Mouse (Mus musculus): ENCODE measurements around the gene Ccdc34. TPM values are rescaled to one million over a fixed set of nuclear protein-coding genes. Genes with fewer than 3 reads are reported as not detected.

Gene Ccdc34
- polyA plus RNA-seq, 1 experiment = 22.2 TPM

DNA sequence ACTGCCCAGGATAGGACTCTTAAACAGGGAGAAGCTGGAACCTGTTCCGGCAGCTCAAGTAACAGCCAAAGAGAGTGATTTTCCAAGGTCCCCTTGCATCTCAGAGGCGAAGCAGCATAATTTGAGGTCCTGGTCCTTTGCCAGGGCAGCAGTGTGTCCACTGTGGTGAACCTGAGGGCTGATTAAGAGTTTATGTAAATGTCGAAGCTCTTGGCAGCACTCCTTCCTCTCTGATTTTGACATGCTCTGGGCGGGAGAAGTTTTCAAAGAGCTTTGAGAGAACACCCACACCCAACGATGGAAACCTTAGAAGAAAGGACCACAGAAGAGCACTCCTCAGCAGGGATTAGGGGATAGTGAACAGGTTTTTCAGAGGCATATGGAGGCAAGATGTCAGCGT lies 164.6 kb downstream of the Ccdc34 start:
- Histone ChIP-seq H3K4me3 (ENCODE audit: insufficient read depth, low read length) (no peak overlapping the region), H3K27ac (ENCODE audit: insufficient read depth, low read depth, low read length) (no peak overlapping the region), H3K4me1 (ENCODE audit: control insufficient read depth, insufficient read depth, low read length) (no peaks in the 10 kb centered on the region)
- TF ChIP-seq CTCF (IDR thresholded peaks at IDR 0.05; ENCODE audit: low read depth, low read length) (no peak), POLR2A (IDR thresholded peaks at IDR 0.05; ENCODE audit: borderline replicate concordance, low read depth, low read length) (no peak)

DNA sequence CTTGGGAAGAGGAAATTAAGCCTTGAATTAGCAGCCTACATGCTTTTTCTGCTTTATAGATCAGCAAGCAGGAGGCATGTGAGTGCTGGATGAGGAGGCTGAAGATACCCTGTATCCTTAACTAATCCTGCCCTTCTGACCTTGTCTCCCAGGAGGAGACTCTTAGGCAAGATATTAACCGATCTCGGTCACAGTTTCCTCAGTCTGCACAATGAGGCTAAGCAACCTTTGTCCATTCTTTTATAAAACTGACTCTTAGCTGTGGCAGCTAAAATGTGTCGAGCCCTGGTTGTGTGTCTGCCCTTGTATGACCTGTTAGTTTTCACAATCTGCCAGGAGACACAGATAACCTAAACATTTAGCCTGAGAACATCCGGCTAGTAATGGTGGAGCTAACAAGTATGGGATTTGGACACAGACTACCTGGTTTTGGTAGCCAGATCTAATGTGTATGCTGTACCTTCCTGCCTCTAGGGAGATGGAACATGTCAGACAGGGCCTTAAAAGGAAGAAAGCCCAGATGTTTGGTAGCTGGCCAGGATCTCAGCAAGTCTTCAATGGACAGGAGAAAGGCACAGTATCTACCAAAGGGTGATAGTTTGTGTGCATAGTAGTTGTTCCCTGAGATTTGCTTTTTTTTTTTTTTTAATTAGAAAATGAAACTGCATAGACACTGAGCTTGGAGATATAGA lies 165.3 kb downstream of the Ccdc34 start:
- H3K4me3 ChIP-seq (ENCODE audit: insufficient read depth, low read length) = no peak overlapping the region
- TF ChIP-seq CTCF (IDR thresholded peaks at IDR 0.05; ENCODE audit: low read depth, low read length) = no peak
- no peak for TF ChIP-seq POLR2A (IDR thresholded peaks at IDR 0.05; ENCODE audit: borderline replicate concordance, low read depth, low read length)
- no peak overlapping the region for H3K27ac ChIP-seq (ENCODE audit: insufficient read depth, low read depth, low read length)
- no peaks in the 10 kb centered on the region for H3K4me1 ChIP-seq (ENCODE audit: control insufficient read depth, insufficient read depth, low read length)

DNA sequence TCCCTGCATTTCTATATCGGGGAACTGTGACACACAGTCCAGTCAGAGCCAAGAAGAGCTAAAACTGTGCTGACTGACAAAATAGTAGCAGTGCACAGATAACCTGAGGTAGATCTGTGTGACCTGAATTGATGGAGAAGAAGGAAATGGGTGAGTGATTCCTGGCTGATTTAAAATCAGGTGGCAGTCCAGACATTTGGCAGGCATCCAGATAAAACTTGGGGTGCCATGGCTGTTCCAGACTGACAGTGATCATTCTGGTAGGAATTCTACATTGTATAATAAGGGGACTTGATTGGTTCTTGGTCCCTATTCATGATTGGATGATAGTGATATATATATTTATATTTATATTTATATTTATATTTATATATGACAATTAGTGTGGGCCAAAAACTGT lies 166.5 kb downstream of the Ccdc34 start:
- H3K4me3 ChIP-seq (ENCODE audit: insufficient read depth, low read length) = no peak overlapping the region
- no peaks in the 10 kb centered on the region for H3K4me1 ChIP-seq (ENCODE audit: control insufficient read depth, insufficient read depth, low read length)
- TF ChIP-seq POLR2A (IDR thresholded peaks at IDR 0.05; ENCODE audit: borderline replicate concordance, low read depth, low read length) (no peak), CTCF (IDR thresholded peaks at IDR 0.05; ENCODE audit: low read depth, low read length) (no peak)
- no peak overlapping the region for H3K27ac ChIP-seq (ENCODE audit: insufficient read depth, low read depth, low read length)

DNA sequence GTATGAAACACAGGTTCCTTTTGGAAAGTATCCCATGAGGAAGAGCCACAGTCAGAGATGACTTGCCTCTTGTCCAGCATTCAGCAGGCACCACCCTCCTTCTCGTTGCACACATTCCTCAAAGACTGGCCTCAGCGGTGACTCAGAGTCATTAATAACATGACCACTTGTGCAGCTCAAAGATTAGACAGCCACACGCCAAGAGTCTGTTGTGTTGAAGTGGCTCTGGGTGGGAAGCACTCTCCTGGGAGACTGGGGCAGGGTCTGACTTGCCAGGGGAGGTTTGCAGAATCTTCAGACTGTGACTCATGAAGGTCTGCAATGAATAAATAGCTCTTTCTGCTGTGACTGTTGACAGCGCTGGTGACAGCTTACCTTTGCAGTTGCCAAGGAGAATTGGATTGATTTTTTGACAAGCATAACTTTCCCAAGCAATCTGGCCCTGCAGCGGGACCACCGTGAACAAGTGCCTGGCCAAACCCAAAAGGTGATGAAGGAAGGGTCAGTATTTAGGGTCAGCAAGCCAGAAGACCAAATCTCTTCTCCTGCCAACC lies 168.9 kb downstream of the Ccdc34 start:
- TF ChIP-seq POLR2A (IDR thresholded peaks at IDR 0.05; ENCODE audit: borderline replicate concordance, low read depth, low read length) = no peak
- no peak for TF ChIP-seq CTCF (IDR thresholded peaks at IDR 0.05; ENCODE audit: low read depth, low read length)
- no peak overlapping the region for H3K4me3 ChIP-seq (ENCODE audit: insufficient read depth, low read length)
- H3K27ac ChIP-seq (ENCODE audit: insufficient read depth, low read depth, low read length) = no peak overlapping the region
- H3K4me1 ChIP-seq (ENCODE audit: control insufficient read depth, insufficient read depth, low read length) = no peaks in the 10 kb centered on the region

DNA sequence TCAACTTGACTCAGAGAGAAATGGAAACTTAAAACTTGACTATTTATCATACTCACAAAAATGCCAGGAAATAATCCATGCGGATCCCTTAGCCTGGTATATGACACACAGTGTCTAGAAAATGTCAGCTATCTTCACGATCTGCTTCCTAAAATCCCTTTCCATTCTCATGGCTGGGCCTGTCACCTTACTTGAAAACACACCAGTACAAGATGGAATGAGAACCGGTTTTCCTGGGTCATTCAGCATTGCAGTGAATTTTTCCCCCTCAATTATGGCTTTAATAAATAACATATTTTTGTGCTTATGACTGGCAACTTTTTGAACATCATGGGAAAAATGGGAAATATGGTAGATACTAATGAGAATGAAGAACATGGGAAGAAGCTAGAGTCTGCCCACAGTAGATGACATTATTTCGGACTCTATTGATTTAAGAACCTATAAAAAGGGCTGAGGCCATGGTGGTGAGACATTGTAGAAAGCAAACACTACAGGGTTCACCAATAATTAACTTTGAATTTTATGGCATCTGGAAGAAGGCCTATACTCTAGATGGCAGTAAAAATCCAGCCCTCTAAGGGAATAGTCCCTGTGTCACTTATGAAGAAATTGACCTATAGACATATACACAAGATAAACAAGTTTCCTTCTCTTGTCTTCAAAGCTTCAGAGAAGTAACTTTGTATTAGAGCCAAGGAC lies 171.2 kb downstream of the Ccdc34 start:
- TF ChIP-seq POLR2A (IDR thresholded peaks at IDR 0.05; ENCODE audit: borderline replicate concordance, low read depth, low read length) = no peak
- TF ChIP-seq CTCF (IDR thresholded peaks at IDR 0.05; ENCODE audit: low read depth, low read length) = no peak
- Histone ChIP-seq H3K27ac (ENCODE audit: insufficient read depth, low read depth, low read length) (no peak overlapping the region), H3K4me1 (ENCODE audit: control insufficient read depth, insufficient read depth, low read length) (no peaks in the 10 kb centered on the region), H3K4me3 (ENCODE audit: insufficient read depth, low read length) (no peak overlapping the region)

DNA sequence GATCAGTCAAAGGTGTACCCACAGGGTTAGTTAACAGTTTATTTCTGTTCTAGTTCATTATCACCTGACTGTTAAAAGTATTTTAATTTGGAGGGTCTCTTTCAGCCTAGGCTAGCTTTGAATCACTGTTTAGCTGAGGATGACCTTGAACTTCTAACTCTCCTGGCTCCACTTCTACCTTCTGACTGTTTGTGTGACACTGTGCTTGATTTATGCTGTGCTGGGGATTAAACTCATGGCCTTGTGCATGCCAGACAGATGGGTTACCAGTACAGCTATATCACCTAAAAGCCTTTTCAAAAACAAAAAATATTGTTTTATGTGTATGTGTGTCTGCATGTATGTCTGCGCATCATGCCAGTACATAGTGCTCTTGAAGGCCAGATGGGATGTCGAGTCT lies 172.8 kb downstream of the Ccdc34 start:
- no peak overlapping the region for H3K4me3 ChIP-seq (ENCODE audit: insufficient read depth, low read length)
- no peak overlapping the region for H3K27ac ChIP-seq (ENCODE audit: insufficient read depth, low read depth, low read length)
- H3K4me1 ChIP-seq (ENCODE audit: control insufficient read depth, insufficient read depth, low read length) = no peaks in the 10 kb centered on the region
- TF ChIP-seq POLR2A (IDR thresholded peaks at IDR 0.05; ENCODE audit: borderline replicate concordance, low read depth, low read length) (no peak), CTCF (IDR thresholded peaks at IDR 0.05; ENCODE audit: low read depth, low read length) (no peak)

DNA sequence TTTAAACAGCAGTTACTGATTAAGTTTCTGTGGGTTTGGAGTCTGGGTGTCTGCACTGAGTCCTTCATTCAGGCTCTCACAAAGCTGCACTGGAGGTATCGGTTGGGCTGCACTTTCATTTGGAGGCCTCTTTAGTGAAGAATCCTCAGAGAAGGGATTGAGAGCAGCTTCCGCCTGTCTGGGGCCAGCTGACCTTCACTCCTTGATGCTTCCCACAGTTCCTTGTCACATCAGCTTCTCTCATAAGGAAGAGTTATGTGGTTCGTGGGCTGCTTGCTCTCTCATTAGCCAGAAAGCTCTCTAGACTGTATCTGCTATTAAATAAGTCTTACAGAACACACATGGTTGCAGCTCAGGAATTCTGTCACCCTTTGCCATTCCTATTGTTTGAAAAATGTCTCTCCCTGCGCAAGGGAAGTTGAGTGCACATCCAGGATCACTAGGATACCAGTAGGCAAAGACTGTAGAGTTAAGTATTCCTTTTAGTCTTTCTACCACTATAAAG lies 173.6 kb downstream of the Ccdc34 start:
- TF ChIP-seq POLR2A (IDR thresholded peaks at IDR 0.05; ENCODE audit: borderline replicate concordance, low read depth, low read length) (no peak), CTCF (IDR thresholded peaks at IDR 0.05; ENCODE audit: low read depth, low read length) (no peak)
- no peak overlapping the region for H3K4me3 ChIP-seq (ENCODE audit: insufficient read depth, low read length)
- no peak overlapping the region for H3K27ac ChIP-seq (ENCODE audit: insufficient read depth, low read depth, low read length)
- H3K4me1 ChIP-seq (ENCODE audit: control insufficient read depth, insufficient read depth, low read length) = no peaks in the 10 kb centered on the region

DNA sequence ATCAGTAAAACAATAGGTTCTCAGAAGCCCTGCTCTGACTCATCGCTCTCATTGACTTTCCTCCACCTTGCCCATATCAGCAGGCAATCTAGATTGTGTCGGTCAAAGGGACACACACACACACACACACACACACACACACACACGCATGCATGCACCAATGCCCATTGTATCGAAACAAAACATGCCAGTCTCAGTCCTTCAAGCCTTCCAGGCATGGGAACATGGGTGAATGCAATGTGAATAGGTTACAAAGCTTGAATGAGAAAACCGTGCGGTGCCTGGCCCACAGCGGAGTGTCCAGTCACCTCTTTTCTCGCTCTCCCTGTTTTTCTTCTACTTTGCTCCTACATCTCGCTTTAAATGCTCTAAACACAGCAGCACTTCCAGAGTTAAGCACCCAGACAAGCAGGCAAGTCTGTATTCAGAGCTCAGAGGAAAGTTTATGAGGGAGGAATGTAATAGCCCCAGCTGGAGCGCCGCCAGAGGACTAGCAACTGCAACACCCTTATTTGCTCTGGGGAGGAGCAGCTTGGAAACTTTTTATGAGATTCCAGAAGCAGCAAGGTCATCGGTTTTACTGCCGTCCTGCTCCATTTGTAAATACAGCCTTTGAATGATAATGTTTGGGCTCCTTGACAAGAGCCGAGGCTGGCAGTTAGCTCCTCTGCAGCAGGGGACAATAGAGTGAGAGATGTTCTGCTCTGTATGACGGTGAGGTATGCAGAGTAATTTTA lies 174.5 kb downstream of the Ccdc34 start:
- TF ChIP-seq POLR2A (IDR thresholded peaks at IDR 0.05; ENCODE audit: borderline replicate concordance, low read depth, low read length) (no peak), CTCF (IDR thresholded peaks at IDR 0.05; ENCODE audit: low read depth, low read length) (no peak)
- no peaks in the 10 kb centered on the region for H3K4me1 ChIP-seq (ENCODE audit: control insufficient read depth, insufficient read depth, low read length)
- no peak overlapping the region for H3K4me3 ChIP-seq (ENCODE audit: insufficient read depth, low read length)
- no peak overlapping the region for H3K27ac ChIP-seq (ENCODE audit: insufficient read depth, low read depth, low read length)

DNA sequence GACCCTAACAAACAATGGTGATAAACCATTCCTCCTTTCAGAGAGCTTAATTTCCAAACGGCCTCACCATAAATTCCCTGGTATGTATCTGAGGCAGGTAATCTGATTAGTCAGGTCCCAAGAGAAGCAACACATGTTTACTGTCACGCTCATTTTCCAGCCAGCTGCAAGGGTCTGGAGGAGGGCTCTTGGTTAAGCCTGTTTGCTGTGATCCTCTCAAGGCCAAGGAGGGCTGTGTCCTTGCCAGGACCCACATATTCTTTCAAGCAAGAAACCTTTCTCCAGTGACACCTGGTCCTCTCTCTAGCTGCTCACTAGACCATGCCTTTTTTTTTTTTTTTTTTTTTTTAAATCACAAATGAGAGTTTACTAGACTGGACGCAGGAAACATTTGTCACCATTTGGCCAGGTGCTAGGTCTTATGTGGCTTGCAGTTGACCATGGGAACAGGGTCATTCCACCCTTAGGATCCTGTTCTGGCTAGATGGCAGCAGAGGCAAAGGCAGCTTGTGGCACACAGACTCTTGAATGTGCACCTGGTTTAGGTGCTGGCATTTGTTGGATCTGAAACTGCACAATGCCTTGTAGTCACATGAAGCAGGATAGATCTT lies 175.2 kb downstream of the Ccdc34 start:
- H3K27ac ChIP-seq (ENCODE audit: insufficient read depth, low read depth, low read length) = no peak overlapping the region
- no peak overlapping the region for H3K4me3 ChIP-seq (ENCODE audit: insufficient read depth, low read length)
- no peaks in the 10 kb centered on the region for H3K4me1 ChIP-seq (ENCODE audit: control insufficient read depth, insufficient read depth, low read length)
- no peak for TF ChIP-seq POLR2A (IDR thresholded peaks at IDR 0.05; ENCODE audit: borderline replicate concordance, low read depth, low read length)
- TF ChIP-seq CTCF (IDR thresholded peaks at IDR 0.05; ENCODE audit: low read depth, low read length) = no peak

Data from bone marrow macrophage, adult 2 months (primary cell).